Mouse (Mus musculus): ENCODE measurements at regions not wholly inside any gene's neighbourhood (a gene's known extent, or its start where the extent isn't known, plus 50 kb on each side); places are given as distances from the start of the nearest gene placed in this dataset.

DNA sequence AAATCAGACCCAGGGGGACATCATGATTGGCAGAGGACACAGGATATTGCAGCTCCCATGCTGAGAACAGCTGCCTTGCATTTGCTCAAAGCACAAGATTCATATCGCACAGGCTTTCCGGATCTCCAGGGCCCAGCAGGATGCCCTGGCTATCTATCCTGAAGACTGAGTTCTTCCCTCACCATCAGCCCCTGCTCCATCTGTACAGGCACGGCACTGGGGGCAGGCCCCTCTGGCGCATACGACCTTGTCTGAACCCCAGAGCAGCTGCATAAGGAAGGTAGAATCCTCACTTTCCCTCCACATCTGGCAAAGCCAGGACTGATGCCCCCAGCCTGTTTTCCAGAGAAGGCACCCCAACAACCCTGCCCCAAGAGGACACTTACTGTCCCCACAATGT is 266.8 kb downstream of the Tns1 start:
- CTCF ChIA-PET = no interaction called here

DNA sequence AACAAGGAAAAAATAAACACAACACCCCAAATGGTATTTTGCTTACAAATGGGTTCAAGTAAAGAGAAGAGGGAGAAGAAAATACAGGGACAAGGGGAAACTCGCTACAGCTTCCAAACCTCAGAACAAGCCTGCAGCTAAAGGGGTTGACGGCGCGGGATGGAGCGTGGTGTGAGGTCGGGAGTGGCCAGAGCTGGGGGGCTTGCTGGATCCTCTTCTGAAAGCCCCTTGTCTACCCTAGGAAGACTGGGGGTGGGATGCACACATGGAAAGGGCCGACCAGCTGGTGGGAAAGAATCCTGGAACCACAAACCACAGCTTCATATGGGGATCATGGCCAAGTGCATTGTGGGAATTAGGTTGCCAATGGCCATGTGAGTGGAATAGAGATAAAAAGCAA is 267.4 kb downstream of the Tns1 start:
- CTCF ChIA-PET = no interaction called here

- CTCF ChIA-PET = no interaction called here
Observed at GRCm38 (mm10) chr1:73855306-73855705, 268.9 kb downstream of the Tns1 start.

- CTCF ChIA-PET = no interaction called here
Observed at GRCm38 (mm10) chr1:73853851-73854250, 270.4 kb downstream of the Tns1 start.

DNA sequence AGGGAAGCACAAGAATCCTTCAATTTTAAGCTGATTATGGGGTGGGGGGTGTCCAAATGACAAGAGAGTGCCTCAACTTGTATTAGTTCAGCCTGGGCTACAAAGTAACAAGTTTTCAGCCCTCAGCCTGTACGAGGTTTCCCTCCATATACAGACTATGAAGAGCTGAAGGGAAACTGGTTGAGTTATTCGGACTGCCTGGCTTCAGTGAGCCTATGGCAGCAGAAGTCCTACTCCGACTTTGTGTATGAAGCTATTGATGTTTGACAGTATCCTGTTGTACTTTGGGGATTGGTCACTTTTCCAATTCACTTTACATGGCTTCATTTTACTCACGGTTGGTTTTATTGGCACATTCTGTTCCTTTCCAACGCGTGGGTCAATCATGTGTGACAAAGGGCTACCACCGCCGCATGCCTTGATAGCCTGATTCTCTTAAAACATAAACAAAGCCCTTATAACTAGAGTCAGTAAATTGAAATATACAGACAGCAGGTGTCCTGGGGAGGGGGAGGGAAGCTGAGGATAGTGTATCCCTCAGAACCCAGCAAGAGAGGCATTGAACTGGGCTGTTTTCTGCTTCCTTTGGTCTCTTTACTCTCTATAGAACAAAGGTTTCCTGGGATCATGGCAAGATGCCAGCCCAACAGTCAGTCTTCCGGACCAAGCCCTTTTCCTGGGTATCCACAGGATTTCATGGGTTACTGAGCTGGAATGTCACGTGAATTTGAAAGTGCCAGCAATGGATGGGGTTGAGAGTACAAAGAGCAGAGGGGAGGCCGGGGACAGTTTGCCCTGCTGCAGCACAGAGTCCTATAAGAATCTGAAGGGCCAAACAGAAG is 273.9 kb downstream of the Tns1 start:
- CTCF ChIA-PET = no interaction called here

- CTCF ChIA-PET = no interaction called here
Observed at GRCm38 (mm10) chr1:73848370-73848769, 275.9 kb downstream of the Tns1 start.

DNA sequence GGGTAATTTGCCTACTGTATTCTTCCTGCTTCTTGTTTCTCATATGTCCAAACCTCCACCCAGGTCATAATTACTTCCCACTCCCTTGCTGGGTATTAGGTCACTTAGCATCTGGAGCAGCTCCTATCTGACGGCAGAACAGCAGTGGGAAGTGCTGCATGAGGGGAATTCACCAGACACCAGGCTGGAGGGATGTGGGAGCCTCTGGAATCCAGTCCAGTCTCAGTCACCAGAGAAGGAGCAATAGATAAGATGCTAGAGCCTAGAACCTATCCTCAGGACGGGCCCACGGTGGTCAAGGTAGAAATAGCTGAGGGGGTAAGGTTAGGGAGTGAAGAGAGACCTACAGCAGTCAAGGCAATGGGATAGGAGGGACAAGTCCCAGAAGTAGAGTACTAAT is 277.1 kb downstream of the Tns1 start:
- CTCF ChIA-PET = no interaction called here

- CTCF ChIA-PET = no interaction called here
Observed at GRCm38 (mm10) chr1:73845115-73845514, 279.1 kb downstream of the Tns1 start.

DNA sequence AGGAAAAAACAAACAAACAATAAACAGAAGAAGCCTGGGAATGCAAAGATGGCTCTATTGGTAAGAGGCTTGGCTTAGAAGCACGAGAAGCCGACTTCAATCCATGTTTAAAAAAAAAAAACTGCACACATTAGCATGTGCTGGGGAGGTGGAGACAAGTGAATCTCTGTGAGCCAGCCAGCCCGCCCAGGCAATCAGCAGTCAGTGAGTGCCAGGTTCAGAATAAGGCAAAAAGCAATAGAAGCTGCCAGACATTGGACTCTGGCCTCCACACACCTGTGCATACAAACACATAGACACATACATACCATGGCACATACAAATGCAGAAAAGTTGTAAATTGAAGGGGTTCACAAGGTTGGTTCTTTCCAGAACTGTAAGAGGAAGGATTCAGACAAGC is 279.7 kb downstream of the Tns1 start:
- CTCF ChIA-PET = no interaction called here

GRCm38 (mm10) chr1:73839351-73839750 is 284.9 kb downstream of the Tns1 start:
- CTCF ChIA-PET = no interaction called here

DNA sequence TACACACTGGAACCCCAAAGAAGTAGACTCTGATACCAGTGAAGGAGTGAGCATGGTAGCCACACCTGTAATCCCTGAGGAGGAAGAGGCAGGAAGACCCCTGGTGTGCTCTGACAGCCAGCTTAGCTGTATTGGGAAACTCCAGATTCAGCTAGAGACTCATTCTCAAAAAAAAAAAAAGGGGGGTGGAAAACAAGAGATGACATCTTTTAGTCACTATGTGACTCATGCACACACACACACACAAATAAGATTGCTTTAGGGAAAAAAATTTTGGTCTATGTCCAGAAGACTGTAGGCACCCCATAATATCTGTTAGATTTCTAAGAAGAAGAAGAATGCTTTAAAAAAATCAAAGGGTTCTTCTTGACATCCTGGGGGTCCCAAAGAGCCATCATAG is 287.6 kb downstream of the Tns1 start:
- CTCF ChIA-PET = no interaction called here

DNA sequence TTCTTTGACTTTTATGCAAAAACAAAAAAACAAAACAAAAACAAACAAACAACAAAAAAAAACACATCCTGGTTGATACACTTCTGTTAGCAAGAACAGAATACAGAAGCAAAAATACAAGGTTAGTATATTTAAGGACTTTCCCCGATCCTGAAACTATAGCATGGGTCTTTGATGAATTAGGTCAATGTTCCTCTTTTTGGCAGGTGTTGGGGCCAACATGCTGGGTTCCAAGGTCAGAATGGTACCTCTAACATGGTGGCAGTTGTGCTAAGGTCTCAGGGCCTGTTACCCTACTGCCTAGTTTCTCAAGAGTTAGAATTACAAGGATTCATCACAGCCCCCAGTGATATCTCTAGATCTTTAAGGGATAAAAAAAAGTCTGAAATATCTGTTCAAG is 289.7 kb downstream of the Tns1 start:
- CTCF ChIA-PET = no interaction called here

DNA sequence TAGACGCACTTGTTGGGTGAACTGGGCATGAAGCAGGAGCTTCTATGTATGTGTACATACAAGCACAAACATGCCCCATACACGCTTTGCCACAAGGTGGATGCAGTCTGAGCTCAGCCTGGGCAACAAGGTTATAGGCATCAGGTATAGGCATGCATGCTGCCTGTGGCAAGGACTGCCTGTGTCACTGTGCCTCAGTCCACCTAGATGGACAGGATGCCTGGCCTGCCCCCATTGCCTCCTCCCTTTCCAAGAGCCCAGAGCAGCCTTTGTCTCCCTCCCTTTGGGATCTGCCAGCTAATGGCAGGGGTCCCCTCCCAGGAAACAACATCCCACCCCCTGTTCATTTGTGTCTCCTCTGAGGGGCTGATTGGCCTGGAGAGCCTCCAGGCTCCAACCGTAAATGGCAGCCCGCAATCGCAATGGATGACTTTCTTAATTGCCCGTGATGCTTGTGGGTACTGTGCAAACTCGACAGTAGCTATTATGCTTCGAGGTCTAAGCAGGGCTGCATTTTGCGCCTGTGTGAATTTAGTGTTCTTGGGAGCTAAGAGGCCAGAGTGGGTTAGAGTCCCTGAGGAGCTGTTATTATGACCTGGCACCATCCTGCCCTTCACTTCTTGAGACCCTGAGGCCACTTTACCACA is 293.6 kb downstream of the Tns1 start:
- CTCF ChIA-PET = no interaction called here

GRCm38 (mm10) chr1:73828996-73829395 is 295.3 kb downstream of the Tns1 start:
- CTCF ChIA-PET = interaction anchor here (0.6 kb wide), 1 partner anchor 323 kb away, joined by 3 read pairs; no protein-coding TSS in a partner anchor

- CTCF ChIA-PET = interaction anchor here (0.6 to 1.0 kb wide), 2 partner anchors 955 to 960 kb away, joined by 4 read pairs; no protein-coding TSS in a partner anchor
Observed at GRCm38 (mm10) chr1:73826243-73826930, 297.9 kb downstream of the Tns1 start.

DNA sequence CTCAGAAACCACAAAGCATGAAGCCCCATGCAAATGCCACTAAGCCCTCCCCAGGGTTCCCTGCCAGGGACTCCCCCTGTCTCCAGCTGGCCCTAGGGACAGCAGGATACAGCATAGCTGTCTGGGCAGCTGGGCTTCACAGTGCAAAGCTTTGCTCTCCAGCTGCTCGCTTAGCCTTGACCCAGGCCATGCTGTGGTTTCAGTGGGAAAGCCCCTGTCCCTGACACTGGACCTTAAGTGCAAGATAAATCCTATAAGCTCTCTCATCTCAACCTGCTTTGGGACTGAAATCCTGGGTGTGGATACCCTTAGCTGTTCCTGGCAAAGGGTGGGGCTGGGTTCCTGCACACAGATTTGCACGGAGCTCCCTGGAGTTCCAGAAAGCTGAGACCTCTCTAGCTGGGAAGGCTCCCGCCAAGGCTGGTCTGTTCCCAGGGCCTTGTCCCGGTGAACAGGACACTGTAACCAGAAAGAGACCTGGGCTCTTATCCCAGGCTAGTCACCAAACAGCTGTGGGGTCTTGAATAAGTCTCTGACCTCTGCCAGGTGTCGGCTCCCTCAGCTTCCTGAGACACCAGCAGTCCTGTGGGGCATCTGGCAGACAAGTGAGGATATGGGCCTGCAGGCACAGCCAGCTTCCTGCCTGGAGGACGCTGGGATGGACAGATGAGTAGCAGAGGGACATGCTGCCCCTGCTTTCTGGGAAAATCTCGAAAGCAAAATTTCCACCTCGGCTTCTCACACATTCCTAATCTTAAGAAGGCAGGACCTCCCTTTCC is 299.7 kb downstream of the Tns1 start:
- CTCF ChIA-PET = no interaction called here

DNA sequence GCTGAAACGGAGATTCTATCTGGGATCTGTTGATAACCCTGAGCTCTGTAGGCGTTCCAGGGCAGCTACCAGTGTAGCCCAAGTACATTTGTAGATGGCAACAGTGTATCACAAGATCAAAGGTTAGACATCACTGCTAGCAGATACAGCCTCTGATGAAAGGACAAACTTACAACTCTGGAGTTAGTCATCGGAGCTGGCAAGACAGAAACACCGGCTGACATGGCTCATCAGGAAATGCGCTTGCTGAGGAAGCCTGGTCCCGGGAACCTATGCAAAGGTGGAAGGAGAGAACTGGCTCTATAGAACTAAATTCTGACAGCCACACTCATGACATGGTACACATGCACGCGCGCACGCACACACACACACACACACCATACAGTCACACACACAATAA is 300.5 kb downstream of the Tns1 start:
- CTCF ChIA-PET = no interaction called here

- CTCF ChIA-PET = no interaction called here
Observed at GRCm38 (mm10) chr1:73822616-73823015, 301.6 kb downstream of the Tns1 start.

DNA sequence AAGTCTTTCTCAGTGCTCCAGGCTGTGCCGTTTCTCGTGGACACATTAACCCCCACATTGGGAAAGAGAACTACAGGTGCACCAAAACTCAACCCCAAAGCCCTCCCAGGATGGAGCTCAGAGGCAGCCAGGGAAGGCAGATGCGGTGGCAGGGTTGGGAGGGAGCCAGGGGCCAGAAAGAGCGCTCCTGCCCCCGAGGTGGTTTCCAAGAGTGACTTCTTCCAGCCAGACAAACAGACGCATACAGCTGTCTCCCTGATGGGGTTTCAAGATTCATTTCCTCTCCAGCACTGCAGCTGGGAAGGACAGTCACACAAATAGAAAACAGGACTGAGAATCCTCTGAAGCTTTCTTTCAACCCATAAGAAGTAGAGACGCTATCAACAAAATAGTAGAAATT is 303.5 kb downstream of the Tns1 start:
- CTCF ChIA-PET = no interaction called here

- CTCF ChIA-PET = no interaction called here
Observed at GRCm38 (mm10) chr1:73807206-73807605, 317.0 kb downstream of the Tns1 start.

DNA sequence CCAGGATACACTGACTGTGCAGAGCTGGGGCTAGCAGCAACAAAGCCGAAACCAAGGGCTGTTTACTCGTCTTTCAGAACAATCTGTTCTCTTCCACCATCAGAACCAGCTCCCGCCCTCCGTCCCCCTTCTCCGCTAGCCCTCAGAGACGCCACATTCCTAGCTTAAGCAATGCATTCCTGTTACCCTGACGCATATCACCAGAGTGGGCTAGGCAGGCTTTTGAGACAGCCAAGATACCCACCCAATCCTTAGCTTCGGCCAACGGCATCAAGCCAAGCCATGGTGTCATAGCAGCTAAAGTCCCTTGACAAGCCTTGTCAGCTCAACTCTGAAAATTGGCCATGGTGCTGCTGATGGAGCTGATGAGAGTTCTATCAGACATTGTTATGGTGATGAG is 319.1 kb downstream of the Tns1 start:
- CTCF ChIA-PET = no interaction called here

- CTCF ChIA-PET = no interaction called here
Observed at GRCm38 (mm10) chr1:73799996-73800395, 324.3 kb downstream of the Tns1 start.
